Mouse (Mus musculus): Measurements from ENCODE around the gene Tma7. TPM values are rescaled to one million over a fixed set of nuclear protein-coding genes. Genes with fewer than 3 reads are reported as not detected.
A peak's percentile ranks its signal among the peaks of the same experiment; 100 is the strongest.

Tma7 gene
- polyA plus RNA-seq, 1 experiment from 2014 or later: 779 TPM

GRCm38 (mm10) chr9:109054712-109055111 is 27.7 kb downstream of the Tma7 start:
- Histone ChIP-seq H3K4me2 (ENCODE audit: low read depth, low read length) (peak overlapping the region; percentile 38), H3K9me3 (ENCODE audit: control insufficient read depth, low read length) (no peaks in the 10 kb centered on the region), H3K36me3 (ENCODE audit: control insufficient read depth, insufficient read depth, low read length) (peaks cover 16% of the 10 kb centered on the region), H3K4me3 (ENCODE audit: low read depth, low read length) (peak overlapping the region; percentile 30), H3K4me1 (ENCODE audit: control insufficient read depth, insufficient read depth, low read length) (peaks cover 15% of the 10 kb centered on the region), H3K27ac (ENCODE audit: low read depth, low read length) (peak overlapping the region; percentile 71), H3K27me3 (ENCODE audit: control insufficient read depth, insufficient read depth, low read length) (no peaks in the 10 kb centered on the region), H3K9ac (replicated peaks; ENCODE audit: low read depth, low read length) (0 out of 2 replicates have a peak overlapping the region, but pooled peaks have one; percentile 28)
- 10% methylated on average over 7 of the region's 7 CpGs for WGBS
- ATAC-seq (ENCODE audit: low read depth): peak; percentile 70

- 81% methylated on average over 6 of the region's 6 CpGs for WGBS
- ATAC-seq (ENCODE audit: low read depth): no peak
- Histone ChIP-seq H3K27me3 (ENCODE audit: control insufficient read depth, insufficient read depth, low read length) (no peaks in the 10 kb centered on the region), H3K9me3 (ENCODE audit: control insufficient read depth, low read length) (no peaks in the 10 kb centered on the region), H3K9ac (replicated peaks; ENCODE audit: low read depth, low read length) (no peak overlapping the region), H3K4me2 (ENCODE audit: low read depth, low read length) (no peak overlapping the region), H3K4me1 (ENCODE audit: control insufficient read depth, insufficient read depth, low read length) (peaks cover 8% of the 10 kb centered on the region), H3K27ac (ENCODE audit: low read depth, low read length) (no peak overlapping the region), H3K4me3 (ENCODE audit: low read depth, low read length) (no peak overlapping the region), H3K36me3 (ENCODE audit: control insufficient read depth, insufficient read depth, low read length) (peaks cover 16% of the 10 kb centered on the region)
Observed at GRCm38 (mm10) chr9:109053851-109054250, 28.5 kb downstream of the Tma7 start.

- WGBS: 85% methylated on average over 3 of the region's 3 CpGs
- no peaks in the 10 kb centered on the region for H3K27me3 ChIP-seq (ENCODE audit: control insufficient read depth, insufficient read depth, low read length)
- H3K4me1 ChIP-seq (ENCODE audit: control insufficient read depth, insufficient read depth, low read length): 0 out of 2 replicates have a peak, but pooled peaks cover 5% of the 10 kb centered on the region
- no peak overlapping the region for H3K4me2 ChIP-seq (ENCODE audit: low read depth, low read length)
- no peak for ATAC-seq (ENCODE audit: low read depth)
- no peaks in the 10 kb centered on the region for H3K9me3 ChIP-seq (ENCODE audit: control insufficient read depth, low read length)
- H3K36me3 ChIP-seq (ENCODE audit: control insufficient read depth, insufficient read depth, low read length): peaks cover 13% of the 10 kb centered on the region
- no peak overlapping the region for H3K9ac ChIP-seq (replicated peaks; ENCODE audit: low read depth, low read length)
- no peak overlapping the region for H3K4me3 ChIP-seq (ENCODE audit: low read depth, low read length)
- no peak overlapping the region for H3K27ac ChIP-seq (ENCODE audit: low read depth, low read length)
Observed at GRCm38 (mm10) chr9:109053366-109053765, 29.0 kb downstream of the Tma7 start.

- H3K27me3 ChIP-seq (ENCODE audit: control insufficient read depth, insufficient read depth, low read length): no peaks in the 10 kb centered on the region
- ATAC-seq (ENCODE audit: low read depth): no peak
- 0 out of 2 replicates have a peak, but pooled peaks cover 5% of the 10 kb centered on the region for H3K4me1 ChIP-seq (ENCODE audit: control insufficient read depth, insufficient read depth, low read length)
- H3K27ac ChIP-seq (ENCODE audit: low read depth, low read length): no peak overlapping the region
- H3K36me3 ChIP-seq (ENCODE audit: control insufficient read depth, insufficient read depth, low read length): peaks cover 10% of the 10 kb centered on the region; the same call in 1 of the 2 replicates
- H3K4me2 ChIP-seq (ENCODE audit: low read depth, low read length): no peak overlapping the region
- no peak overlapping the region for H3K9ac ChIP-seq (replicated peaks; ENCODE audit: low read depth, low read length)
- H3K9me3 ChIP-seq (ENCODE audit: control insufficient read depth, low read length): no peaks in the 10 kb centered on the region
- 91% methylated on average over 9 of the region's 9 CpGs for WGBS
- no peak overlapping the region for H3K4me3 ChIP-seq (ENCODE audit: low read depth, low read length)
Observed at GRCm38 (mm10) chr9:109052490-109053260, 29.7 kb downstream of the Tma7 start.

- Histone ChIP-seq H3K9me3 (ENCODE audit: control insufficient read depth, low read length) (no peaks in the 10 kb centered on the region), H3K4me2 (ENCODE audit: low read depth, low read length) (no peak overlapping the region), H3K9ac (replicated peaks; ENCODE audit: low read depth, low read length) (no peak overlapping the region), H3K4me1 (ENCODE audit: control insufficient read depth, insufficient read depth, low read length) (0 out of 2 replicates have a peak, but pooled peaks cover 5% of the 10 kb centered on the region), H3K27me3 (ENCODE audit: control insufficient read depth, insufficient read depth, low read length) (no peaks in the 10 kb centered on the region), H3K36me3 (ENCODE audit: control insufficient read depth, insufficient read depth, low read length) (peaks cover 4% of the 10 kb centered on the region; the same call in 1 of the 2 replicates), H3K4me3 (ENCODE audit: low read depth, low read length) (no peak overlapping the region), H3K27ac (ENCODE audit: low read depth, low read length) (no peak overlapping the region)
- WGBS: 90% methylated on average over 10 of the region's 10 CpGs
- no peak for ATAC-seq (ENCODE audit: low read depth)
Observed at GRCm38 (mm10) chr9:109051651-109052489, 30.5 kb downstream of the Tma7 start.

GRCm38 (mm10) chr9:109051011-109051501 is 31.3 kb downstream of the Tma7 start:
- Histone ChIP-seq H3K36me3 (ENCODE audit: control insufficient read depth, insufficient read depth, low read length) (no peaks in the 10 kb centered on the region; the same call in 1 of the 2 replicates), H3K27me3 (ENCODE audit: control insufficient read depth, insufficient read depth, low read length) (no peaks in the 10 kb centered on the region), H3K4me3 (ENCODE audit: low read depth, low read length) (no peak overlapping the region), H3K9me3 (ENCODE audit: control insufficient read depth, low read length) (no peaks in the 10 kb centered on the region), H3K4me2 (ENCODE audit: low read depth, low read length) (no peak overlapping the region), H3K9ac (replicated peaks; ENCODE audit: low read depth, low read length) (no peak overlapping the region), H3K4me1 (ENCODE audit: control insufficient read depth, insufficient read depth, low read length) (0 out of 2 replicates have a peak, but pooled peaks cover 5% of the 10 kb centered on the region), H3K27ac (ENCODE audit: low read depth, low read length) (no peak overlapping the region)
- 91% methylated on average over 13 of the region's 13 CpGs for WGBS
- ATAC-seq (ENCODE audit: low read depth): no peak

- H3K4me2 ChIP-seq (ENCODE audit: low read depth, low read length): no peak overlapping the region
- 0 out of 2 replicates have a peak, but pooled peaks cover 5% of the 10 kb centered on the region for H3K4me1 ChIP-seq (ENCODE audit: control insufficient read depth, insufficient read depth, low read length)
- H3K27ac ChIP-seq (ENCODE audit: low read depth, low read length): no peak overlapping the region
- H3K4me3 ChIP-seq (ENCODE audit: low read depth, low read length): no peak overlapping the region
- H3K27me3 ChIP-seq (ENCODE audit: control insufficient read depth, insufficient read depth, low read length): no peaks in the 10 kb centered on the region
- no peak for ATAC-seq (ENCODE audit: low read depth)
- no peak overlapping the region for H3K9ac ChIP-seq (replicated peaks; ENCODE audit: low read depth, low read length)
- WGBS: 90% methylated on average over 3 of the region's 3 CpGs
- H3K36me3 ChIP-seq (ENCODE audit: control insufficient read depth, insufficient read depth, low read length): no peaks in the 10 kb centered on the region
- H3K9me3 ChIP-seq (ENCODE audit: control insufficient read depth, low read length): no peaks in the 10 kb centered on the region
Observed at GRCm38 (mm10) chr9:109050674-109050997, 31.8 kb downstream of the Tma7 start.

GRCm38 (mm10) chr9:109049996-109050673 is 32.3 kb downstream of the Tma7 start:
- Histone ChIP-seq H3K9me3 (ENCODE audit: control insufficient read depth, low read length) (no peaks in the 10 kb centered on the region), H3K27me3 (ENCODE audit: control insufficient read depth, insufficient read depth, low read length) (no peaks in the 10 kb centered on the region), H3K9ac (replicated peaks; ENCODE audit: low read depth, low read length) (no peak overlapping the region), H3K4me1 (ENCODE audit: control insufficient read depth, insufficient read depth, low read length) (0 out of 2 replicates have a peak, but pooled peaks cover 5% of the 10 kb centered on the region), H3K4me3 (ENCODE audit: low read depth, low read length) (no peak overlapping the region), H3K27ac (ENCODE audit: low read depth, low read length) (no peak overlapping the region), H3K4me2 (ENCODE audit: low read depth, low read length) (no peak overlapping the region), H3K36me3 (ENCODE audit: control insufficient read depth, insufficient read depth, low read length) (no peaks in the 10 kb centered on the region)
- ATAC-seq (ENCODE audit: low read depth): no peak
- WGBS: 83% methylated on average over 9 of the region's 9 CpGs
